Mouse (Mus musculus): Measurements from ENCODE around the gene Car5a. TPM values are rescaled to one million over a fixed set of nuclear protein-coding genes. Genes with fewer than 3 reads are reported as not detected.
A peak's percentile ranks its signal among the peaks of the same experiment; 100 is the strongest.

Gene Car5a
- total and polyA plus RNA-seq, 3 experiments: 0.16 to 0.68 (median 0.57) TPM

GRCm38 (mm10) chr8:121932026-121932667 lies 12.6 kb downstream of the Car5a start:
- H3K36me3 ChIP-seq (replicated peaks): no peaks in the 10 kb centered on the region
- H3K4me3 ChIP-seq (ENCODE audit: low read depth, low read length): no peak overlapping the region
- TF ChIP-seq GATA1 (IDR thresholded peaks at IDR 0.05; ENCODE audit: borderline replicate concordance, low read length): no peak
- TF ChIP-seq GATA2 (IDR thresholded peaks at IDR 0.05; ENCODE audit: borderline replicate concordance, low read depth, low read length): no peak
- no peak for TF ChIP-seq TAL1 (conservative IDR thresholded peaks at IDR 0.05; ENCODE audit: low read depth, low read length)
- no peak for TF ChIP-seq POLR2AphosphoS5 (IDR thresholded peaks at IDR 0.05; ENCODE audit: insufficient replicate concordance, low read depth, low read length)
- no peak for TF ChIP-seq CTCF (IDR thresholded peaks at IDR 0.05; ENCODE audit: low read depth, low read length)
- no peaks in the 10 kb centered on the region for H3K9me3 ChIP-seq (replicated peaks)
- peaks cover 15% of the 10 kb centered on the region for H3K4me1 ChIP-seq (ENCODE audit: insufficient read depth, low read depth, low read length)
- ATAC-seq (ENCODE audit: extremely low read depth, insufficient number of reproducible peaks, low FRiP score, poor library complexity, severe bottlenecking): no peak
- H3K27me3 ChIP-seq (ENCODE audit: insufficient read depth, low read length): peaks cover 34% of the 10 kb centered on the region
- DNase-seq (ENCODE audit: low spot score): no peak

- no peak overlapping the region for H3K4me3 ChIP-seq (ENCODE audit: low read depth, low read length)
- peaks cover 19% of the 10 kb centered on the region for H3K4me1 ChIP-seq (ENCODE audit: insufficient read depth, low read depth, low read length)
- DNase-seq (ENCODE audit: low spot score): no peak
- TF ChIP-seq GATA1 (IDR thresholded peaks at IDR 0.05; ENCODE audit: borderline replicate concordance, low read length) (no peak), GATA2 (IDR thresholded peaks at IDR 0.05; ENCODE audit: borderline replicate concordance, low read depth, low read length) (no peak), POLR2AphosphoS5 (IDR thresholded peaks at IDR 0.05; ENCODE audit: insufficient replicate concordance, low read depth, low read length) (no peak), TAL1 (conservative IDR thresholded peaks at IDR 0.05; ENCODE audit: low read depth, low read length) (no peak), CTCF (IDR thresholded peaks at IDR 0.05; ENCODE audit: low read depth, low read length) (no peak)
- no peak for ATAC-seq (ENCODE audit: extremely low read depth, insufficient number of reproducible peaks, low FRiP score, poor library complexity, severe bottlenecking)
- no peaks in the 10 kb centered on the region for H3K36me3 ChIP-seq (replicated peaks)
- H3K27me3 ChIP-seq (ENCODE audit: insufficient read depth, low read length): peaks cover 31% of the 10 kb centered on the region
- no peaks in the 10 kb centered on the region for H3K9me3 ChIP-seq (replicated peaks)
Measured at GRCm38 (mm10) chr8:121931571-121931970, 13.1 kb downstream of the Car5a start.

- H3K9me3 ChIP-seq (replicated peaks): no peaks in the 10 kb centered on the region
- ATAC-seq (ENCODE audit: extremely low read depth, insufficient number of reproducible peaks, low FRiP score, poor library complexity, severe bottlenecking): no peak
- DNase-seq (ENCODE audit: low spot score): no peak
- no peak overlapping the region for H3K4me3 ChIP-seq (ENCODE audit: low read depth, low read length)
- no peaks in the 10 kb centered on the region for H3K36me3 ChIP-seq (replicated peaks)
- H3K4me1 ChIP-seq (ENCODE audit: insufficient read depth, low read depth, low read length): peaks cover 22% of the 10 kb centered on the region
- peaks cover 24% of the 10 kb centered on the region for H3K27me3 ChIP-seq (ENCODE audit: insufficient read depth, low read length)
- TF ChIP-seq GATA2 (IDR thresholded peaks at IDR 0.05; ENCODE audit: borderline replicate concordance, low read depth, low read length): no peak
- TF ChIP-seq TAL1 (conservative IDR thresholded peaks at IDR 0.05; ENCODE audit: low read depth, low read length): no peak
- TF ChIP-seq CTCF (IDR thresholded peaks at IDR 0.05; ENCODE audit: low read depth, low read length): no peak
- TF ChIP-seq POLR2AphosphoS5 (IDR thresholded peaks at IDR 0.05; ENCODE audit: insufficient replicate concordance, low read depth, low read length): no peak
- no peak for TF ChIP-seq GATA1 (IDR thresholded peaks at IDR 0.05; ENCODE audit: borderline replicate concordance, low read length)
Measured at GRCm38 (mm10) chr8:121930047-121930446, 14.7 kb downstream of the Car5a start.

GRCm38 (mm10) chr8:121927316-121927715 lies 17.4 kb downstream of the Car5a start:
- no peak for TF ChIP-seq TAL1 (conservative IDR thresholded peaks at IDR 0.05; ENCODE audit: low read depth, low read length)
- no peak for TF ChIP-seq POLR2AphosphoS5 (IDR thresholded peaks at IDR 0.05; ENCODE audit: insufficient replicate concordance, low read depth, low read length)
- TF ChIP-seq CTCF (IDR thresholded peaks at IDR 0.05; ENCODE audit: low read depth, low read length): peak; percentile 21; the same call in 1 of the 2 replicates
- no peak for TF ChIP-seq GATA1 (IDR thresholded peaks at IDR 0.05; ENCODE audit: borderline replicate concordance, low read length)
- no peak for TF ChIP-seq GATA2 (IDR thresholded peaks at IDR 0.05; ENCODE audit: borderline replicate concordance, low read depth, low read length)
- H3K4me3 ChIP-seq (ENCODE audit: low read depth, low read length): no peak overlapping the region
- H3K9me3 ChIP-seq (replicated peaks): no peaks in the 10 kb centered on the region
- H3K36me3 ChIP-seq (replicated peaks): no peaks in the 10 kb centered on the region
- H3K4me1 ChIP-seq (ENCODE audit: insufficient read depth, low read depth, low read length): peaks cover 21% of the 10 kb centered on the region
- peak; percentile 73; the same call in 1 of the 2 replicates for ATAC-seq (ENCODE audit: extremely low read depth, insufficient number of reproducible peaks, low FRiP score, poor library complexity, severe bottlenecking)
- DNase-seq (ENCODE audit: low spot score): peak; percentile 67
- peaks cover 39% of the 10 kb centered on the region for H3K27me3 ChIP-seq (ENCODE audit: insufficient read depth, low read length)

- Histone ChIP-seq H3K36me3 (replicated peaks) (no peaks in the 10 kb centered on the region), H3K4me3 (ENCODE audit: low read depth, low read length) (no peak overlapping the region), H3K9me3 (replicated peaks) (no peaks in the 10 kb centered on the region), H3K27me3 (ENCODE audit: insufficient read depth, low read length) (peaks cover 45% of the 10 kb centered on the region), H3K4me1 (ENCODE audit: insufficient read depth, low read depth, low read length) (peaks cover 18% of the 10 kb centered on the region)
- DNase-seq (ENCODE audit: low spot score): no peak
- TF ChIP-seq POLR2AphosphoS5 (IDR thresholded peaks at IDR 0.05; ENCODE audit: insufficient replicate concordance, low read depth, low read length) (no peak), CTCF (IDR thresholded peaks at IDR 0.05; ENCODE audit: low read depth, low read length) (no peak), GATA1 (IDR thresholded peaks at IDR 0.05; ENCODE audit: borderline replicate concordance, low read length) (no peak), GATA2 (IDR thresholded peaks at IDR 0.05; ENCODE audit: borderline replicate concordance, low read depth, low read length) (no peak), TAL1 (conservative IDR thresholded peaks at IDR 0.05; ENCODE audit: low read depth, low read length) (no peak)
- no peak for ATAC-seq (ENCODE audit: extremely low read depth, insufficient number of reproducible peaks, low FRiP score, poor library complexity, severe bottlenecking)
Measured at GRCm38 (mm10) chr8:121926266-121926665, 18.4 kb downstream of the Car5a start.

GRCm38 (mm10) chr8:121925624-121926023 lies 19.1 kb downstream of the Car5a start:
- no peak overlapping the region for H3K4me3 ChIP-seq (ENCODE audit: low read depth, low read length)
- DNase-seq (ENCODE audit: low spot score) (peak; percentile 76), ATAC-seq (ENCODE audit: extremely low read depth, insufficient number of reproducible peaks, low FRiP score, poor library complexity, severe bottlenecking) (peak; percentile 40)
- H3K4me1 ChIP-seq (ENCODE audit: insufficient read depth, low read depth, low read length): peaks cover 16% of the 10 kb centered on the region
- no peaks in the 10 kb centered on the region for H3K36me3 ChIP-seq (replicated peaks)
- H3K9me3 ChIP-seq (replicated peaks): no peaks in the 10 kb centered on the region
- TF ChIP-seq POLR2AphosphoS5 (IDR thresholded peaks at IDR 0.05; ENCODE audit: insufficient replicate concordance, low read depth, low read length) (no peak), CTCF (IDR thresholded peaks at IDR 0.05; ENCODE audit: low read depth, low read length) (peak; percentile 88)
- peaks cover 50% of the 10 kb centered on the region for H3K27me3 ChIP-seq (ENCODE audit: insufficient read depth, low read length)
